Mouse (Mus musculus) midbrain, postnatal 0 days (tissue): ENCODE data around the gene Cnnm2. TPM values are rescaled to one million over a fixed set of nuclear protein-coding genes. Genes with fewer than 3 reads are reported as not detected.

Source experiments
- ATAC-seq: fragments of 200-750 bp; cut with Nextera tagmentation; 2 replicates; pipeline ENCODE4 v1.8.0; 2017; ENCODE audit warnings: moderate number of reproducible peaks, mild to moderate bottlenecking, moderate TSS enrichment, moderate library complexity; ENCODE audit not compliant: low FRiP score
- DNase-seq: peaks from one replicate; pipeline ENCODE4 v3.0.0-alpha.2; 2015; ENCODE audit warnings: low spot score
- H3K27ac ChIP-seq: fragments of 300-500 bp; sonication (generic); 2 replicates; pipeline ENCODE4 v1.5.1; 2014; ENCODE audit warnings: low read depth, mild to moderate bottlenecking, low read length, mixed read lengths
- H3K27me3 ChIP-seq: fragments of 300-500 bp; sonication (generic); 2 replicates; pipeline ENCODE4 v1.6.1; 2014; ENCODE audit warnings: low read length, control low read depth, mixed read lengths; ENCODE audit not compliant: insufficient read depth
- H3K36me3 ChIP-seq: fragments of 300-500 bp; sonication (generic); 2 replicates; pipeline ENCODE4 v1.6.1; 2014; ENCODE audit warnings: low read length, control low read depth, mixed read lengths; ENCODE audit not compliant: insufficient read depth
- H3K4me1 ChIP-seq: fragments of 300-500 bp; sonication (generic); 2 replicates; pipeline ENCODE4 v1.6.1; 2014; ENCODE audit warnings: mild to moderate bottlenecking, control low read depth, antibody characterized with exemption, low read length, mixed read lengths; ENCODE audit not compliant: insufficient read depth
- H3K4me2 ChIP-seq: fragments of 300-500 bp; sonication (generic); 2 replicates; pipeline ENCODE4 v1.6.1; 2014; ENCODE audit warnings: low read depth, mild to moderate bottlenecking, low read length, mixed read lengths; ENCODE audit not compliant: poor library complexity, severe bottlenecking
- H3K4me3 ChIP-seq: fragments of 300-500 bp; sonication (generic); 2 replicates; pipeline ENCODE4 v1.5.1; 2014; ENCODE audit warnings: low read depth, mild to moderate bottlenecking, low read length, moderate library complexity
- H3K9ac ChIP-seq: fragments of 300-500 bp; sonication (generic); replicated peaks from 2 replicates; pipeline ENCODE4 v1.6.1; 2014; ENCODE audit warnings: mild to moderate bottlenecking, low read length, moderate library complexity, mixed read lengths; ENCODE audit not compliant: poor library complexity, severe bottlenecking
- H3K9me3 ChIP-seq: fragments of 300-500 bp; sonication (generic); 2 replicates; pipeline ENCODE4 v1.6.1; 2016; ENCODE audit warnings: low read length, control low read depth
- CTCF ChIP-seq: IDR thresholded peaks from 2 replicates; pipeline ENCODE4 v1.5.1; 2016; ENCODE audit warnings: antibody characterized with exemption, mild to moderate bottlenecking
- WGBS: fragments of 180-500 bp; shearing (Covaris S2); extraction: QIAGEN DNeasy Blood & Tissue Kit; methylation state at CpG from one replicate; pipeline ENCODE4 v1.1.7; 2014; 5-methylcytosine and 5-hydroxymethylcytosine counted together
- polyA plus RNA-seq: library from polyadenylated mRNA; unstranded; fragments of >200 nt; fragmentation: Nextera tagmentation; extraction: Ambion mirVana; gene quantifications from 2 replicates; pipeline ENCODE4 v1.2.1, GENCODE M21; 2015
- total RNA-seq: library from RNA; depleted of rRNA; stranded (reverse); fragments of >200 nt; gene quantifications from 2 replicates; pipeline ENCODE4 v1.2.3, GENCODE M21; 2014

Gene Cnnm2
- total and polyA plus RNA-seq, 2 experiments from 2014 or later, result 8.3 to 26.1 TPM

DNA sequence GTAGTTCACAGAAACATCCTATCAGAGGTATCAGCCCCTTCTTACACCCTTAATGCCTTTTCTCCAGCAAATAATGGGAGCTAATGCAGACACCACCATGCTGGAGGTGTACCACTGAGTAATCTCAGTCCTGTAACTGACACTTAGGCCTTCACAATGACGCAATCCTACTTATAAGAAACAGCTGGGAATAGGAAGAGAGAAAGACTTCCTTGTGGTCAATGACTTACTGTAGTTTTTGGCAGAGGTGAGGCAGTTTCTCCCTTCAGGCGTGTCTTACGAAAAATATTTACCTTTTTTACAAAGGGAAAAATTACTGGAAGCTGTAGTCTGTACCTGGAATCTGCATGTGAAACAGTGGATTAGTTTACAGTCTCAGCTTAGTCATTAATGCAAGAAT, 31.1 kb downstream of the Cnnm2 start:
- no peak overlapping the region for H3K4me2 ChIP-seq
- no peaks in the 10 kb centered on the region for H3K4me1 ChIP-seq
- H3K9ac ChIP-seq, result no peak overlapping the region
- H3K27me3 ChIP-seq, result no peaks in the 10 kb centered on the region
- H3K9me3 ChIP-seq, result no peaks in the 10 kb centered on the region
- no peaks in the 10 kb centered on the region for H3K36me3 ChIP-seq
- no peak overlapping the region for H3K4me3 ChIP-seq
- DNase-seq (no peak), ATAC-seq (no peak)
- no peak overlapping the region for H3K27ac ChIP-seq
- 85% methylated on average over 3 of the region's 3 CpGs for WGBS
- TF ChIP-seq CTCF, result no peak

DNA sequence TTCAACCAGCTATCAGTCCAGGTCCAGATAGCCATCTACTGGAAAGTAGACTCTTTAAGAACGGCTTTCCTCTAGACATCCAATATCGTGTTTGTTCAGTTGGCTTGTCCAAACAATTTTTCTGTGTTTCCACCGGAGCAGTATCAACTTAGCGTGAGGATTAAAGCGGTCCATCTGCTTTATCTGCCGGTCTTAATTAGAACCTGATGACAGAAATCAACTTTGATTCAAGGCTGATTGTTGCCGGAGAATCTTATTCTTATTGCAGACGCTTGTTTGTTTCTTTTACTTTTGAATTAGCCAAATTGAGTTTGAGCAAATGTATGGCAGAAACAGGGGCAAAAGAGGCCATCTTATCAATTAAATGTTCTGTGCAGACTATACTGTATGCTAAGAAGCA, 32.8 kb downstream of the Cnnm2 start:
- no peak overlapping the region for H3K9ac ChIP-seq
- H3K9me3 ChIP-seq, result no peaks in the 10 kb centered on the region
- WGBS, result 71% methylated on average over 8 of the region's 8 CpGs
- no peaks in the 10 kb centered on the region for H3K4me1 ChIP-seq
- no peak overlapping the region for H3K4me3 ChIP-seq
- no peak overlapping the region for H3K27ac ChIP-seq
- no peak for TF ChIP-seq CTCF
- ATAC-seq, result no peak
- H3K4me2 ChIP-seq, result no peak overlapping the region
- no peaks in the 10 kb centered on the region for H3K36me3 ChIP-seq
- no peak for DNase-seq
- no peaks in the 10 kb centered on the region for H3K27me3 ChIP-seq

GRCm38 (mm10) chr19:46799903-46800583, 38.6 kb downstream of the Cnnm2 start:
- Histone ChIP-seq H3K4me3 (no peak overlapping the region), H3K27ac (no peak overlapping the region), H3K27me3 (no peaks in the 10 kb centered on the region), H3K36me3 (no peaks in the 10 kb centered on the region), H3K9me3 (no peaks in the 10 kb centered on the region), H3K4me2 (no peak overlapping the region), H3K4me1 (no peaks in the 10 kb centered on the region), H3K9ac (no peak overlapping the region)
- 95% methylated on average over 4 of the region's 4 CpGs for WGBS
- no peak for DNase-seq
- TF ChIP-seq CTCF, result no peak
- ATAC-seq, result no peak

DNA sequence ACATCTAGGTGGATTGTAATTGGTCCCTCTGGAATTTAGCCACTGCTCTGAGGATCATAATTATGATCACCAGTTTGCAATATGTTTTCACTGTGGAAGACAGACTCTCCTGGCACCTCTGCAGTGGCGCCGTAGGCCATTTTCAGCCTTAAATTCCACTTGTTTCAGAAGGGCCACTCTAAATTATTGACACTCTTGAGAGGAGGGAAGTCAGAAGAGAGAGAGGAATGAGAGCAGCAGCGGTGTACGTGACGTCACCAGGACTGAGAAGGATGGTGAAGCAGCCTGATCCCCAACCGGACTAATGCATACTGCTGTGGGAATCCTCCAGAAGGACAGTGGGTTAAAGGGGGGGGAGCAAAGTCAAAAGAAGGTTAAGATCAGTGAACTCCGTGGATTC, 40.1 kb downstream of the Cnnm2 start:
- H3K9ac ChIP-seq, result no peak overlapping the region
- ATAC-seq (no peak), DNase-seq (no peak)
- TF ChIP-seq CTCF, result no peak
- no peaks in the 10 kb centered on the region for H3K4me1 ChIP-seq
- no peak overlapping the region for H3K27ac ChIP-seq
- H3K36me3 ChIP-seq, result no peaks in the 10 kb centered on the region
- H3K4me3 ChIP-seq, result no peak overlapping the region
- WGBS, result 81% methylated on average over 7 of the region's 7 CpGs
- H3K4me2 ChIP-seq, result no peak overlapping the region
- H3K27me3 ChIP-seq, result no peaks in the 10 kb centered on the region
- no peaks in the 10 kb centered on the region for H3K9me3 ChIP-seq

- H3K27ac ChIP-seq, result no peak overlapping the region
- H3K4me3 ChIP-seq, result no peak overlapping the region
- no peaks in the 10 kb centered on the region for H3K4me1 ChIP-seq
- H3K36me3 ChIP-seq, result no peaks in the 10 kb centered on the region
- no peaks in the 10 kb centered on the region for H3K9me3 ChIP-seq
- no peak overlapping the region for H3K9ac ChIP-seq
- H3K27me3 ChIP-seq, result no peaks in the 10 kb centered on the region
- 51% methylated on average over 9 of the region's 9 CpGs for WGBS
- TF ChIP-seq CTCF, result no peak
- no peak for ATAC-seq
- no peak for DNase-seq
- no peak overlapping the region for H3K4me2 ChIP-seq
These were observed 40.9 kb downstream of the Cnnm2 start for GRCm38 (mm10) chr19:46802306-46802705.

DNA sequence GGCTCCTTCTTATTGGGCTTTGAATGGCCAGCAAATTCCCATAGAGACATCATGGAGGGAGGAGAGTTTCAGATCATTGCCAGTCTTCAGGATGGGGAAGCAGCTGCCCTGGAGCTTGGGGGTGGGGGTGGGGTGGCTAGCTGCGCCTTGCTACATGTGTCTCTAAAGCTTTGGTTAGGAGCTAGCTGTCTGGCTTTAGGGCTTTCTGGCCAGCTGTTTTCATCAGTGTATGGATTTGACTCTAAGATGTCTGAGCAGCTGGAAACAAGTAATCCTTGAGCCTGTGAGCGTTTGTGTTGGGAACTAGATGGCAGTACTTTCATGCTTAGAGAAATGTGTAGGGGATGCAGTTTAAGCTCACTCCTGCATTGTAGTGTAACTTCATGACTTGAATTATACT, 42.3 kb downstream of the Cnnm2 start:
- no peak overlapping the region for H3K9ac ChIP-seq
- no peaks in the 10 kb centered on the region for H3K36me3 ChIP-seq
- no peaks in the 10 kb centered on the region for H3K27me3 ChIP-seq
- TF ChIP-seq CTCF, result peak; percentile 37
- H3K27ac ChIP-seq, result no peak overlapping the region
- no peak for DNase-seq
- H3K4me1 ChIP-seq, result no peaks in the 10 kb centered on the region
- no peak for ATAC-seq
- H3K9me3 ChIP-seq, result no peaks in the 10 kb centered on the region
- H3K4me2 ChIP-seq, result no peak overlapping the region
- H3K4me3 ChIP-seq, result no peak overlapping the region
- 64% methylated on average over 2 of the region's 2 CpGs for WGBS
